Mouse (Mus musculus): ENCODE data around the gene Mpp2. TPM values are rescaled to one million over a fixed set of nuclear protein-coding genes. Genes with fewer than 3 reads are reported as not detected.

Gene Mpp2
- polyA plus RNA-seq, 1 experiment: 7.5 TPM

GRCm38 (mm10) chr11:102089088-102089808, 933 bp upstream of the Mpp2 start:
- H3K4me1 ChIP-seq (ENCODE audit: control insufficient read depth, insufficient read depth, insufficient read length): peaks cover 3% of the 10 kb centered on the region; the same call in 1 of the 2 replicates
- peaks cover 7% of the 10 kb centered on the region; the same call in 1 of the 2 replicates for H3K27me3 ChIP-seq (ENCODE audit: control insufficient read depth, insufficient read depth, low read length)
- TF ChIP-seq CTCF (IDR thresholded peaks at IDR 0.05; ENCODE audit: extremely low read depth, insufficient read depth, insufficient read length, insufficient replicate concordance) (no peak), POLR2A (IDR thresholded peaks at IDR 0.05; ENCODE audit: low read depth, low read length) (no peak)
- DNase-seq (ENCODE audit: low read depth in 1 of 2, low spot score in 2 of 2): no peak
- 2% methylated on average over 20 of the region's 20 CpGs for WGBS
- no peaks in the 10 kb centered on the region for H3K36me3 ChIP-seq (ENCODE audit: control insufficient read depth, insufficient read depth, low read length)
- 0 out of 2 replicates have a peak overlapping the region, but pooled peaks have one; percentile 6 for H3K27ac ChIP-seq (ENCODE audit: insufficient read depth, low read length)
- H3K4me3 ChIP-seq (ENCODE audit: extremely low read depth, insufficient read depth, insufficient read length): no peak overlapping the region

- H3K4me3 ChIP-seq (ENCODE audit: extremely low read depth, insufficient read depth, insufficient read length): peak overlapping the region; percentile 55
- H3K27me3 ChIP-seq (ENCODE audit: control insufficient read depth, insufficient read depth, low read length): peaks cover 7% of the 10 kb centered on the region
- 1% methylated on average over 39 of the region's 39 CpGs for WGBS
- TF ChIP-seq POLR2A (IDR thresholded peaks at IDR 0.05; ENCODE audit: low read depth, low read length): no peak
- no peak for TF ChIP-seq CTCF (IDR thresholded peaks at IDR 0.05; ENCODE audit: extremely low read depth, insufficient read depth, insufficient read length, insufficient replicate concordance)
- peaks cover 3% of the 10 kb centered on the region; the same call in 1 of the 2 replicates for H3K4me1 ChIP-seq (ENCODE audit: control insufficient read depth, insufficient read depth, insufficient read length)
- H3K27ac ChIP-seq (ENCODE audit: insufficient read depth, low read length): no peak overlapping the region
- no peaks in the 10 kb centered on the region for H3K36me3 ChIP-seq (ENCODE audit: control insufficient read depth, insufficient read depth, low read length)
- peak in 1 of 2 experiments; percentile 26 for DNase-seq (ENCODE audit: low read depth in 1 of 2, low spot score in 2 of 2)
Measured at GRCm38 (mm10) chr11:102087081-102087751, 1.1 kb downstream of the Mpp2 start.

- no peaks in the 10 kb centered on the region for H3K36me3 ChIP-seq (ENCODE audit: control insufficient read depth, insufficient read depth, low read length)
Measured at GRCm38 (mm10) chr11:102086331-102086730, 2.0 kb downstream of the Mpp2 start.

GRCm38 (mm10) chr11:102084159-102084558, 4.2 kb downstream of the Mpp2 start:
- H3K4me1 ChIP-seq (ENCODE audit: control insufficient read depth, insufficient read depth, insufficient read length): peaks cover 3% of the 10 kb centered on the region; the same call in 1 of the 2 replicates
- no peaks in the 10 kb centered on the region for H3K36me3 ChIP-seq (ENCODE audit: control insufficient read depth, insufficient read depth, low read length)
- H3K27me3 ChIP-seq (ENCODE audit: control insufficient read depth, insufficient read depth, low read length): peaks cover 7% of the 10 kb centered on the region
- DNase-seq (ENCODE audit: low read depth in 1 of 2, low spot score in 2 of 2): no peak
- no peak overlapping the region for H3K4me3 ChIP-seq (ENCODE audit: extremely low read depth, insufficient read depth, insufficient read length)
- TF ChIP-seq POLR2A (IDR thresholded peaks at IDR 0.05; ENCODE audit: low read depth, low read length): no peak
- no peak for TF ChIP-seq CTCF (IDR thresholded peaks at IDR 0.05; ENCODE audit: extremely low read depth, insufficient read depth, insufficient read length, insufficient replicate concordance)
- WGBS: 84% methylated on average over 7 of the region's 7 CpGs
- no peak overlapping the region for H3K27ac ChIP-seq (ENCODE audit: insufficient read depth, low read length)

More at GRCm38 (mm10) chr11:102086331-102086730, 2.0 kb downstream of the Mpp2 start:
- TF ChIP-seq POLR2A (IDR thresholded peaks at IDR 0.05; ENCODE audit: low read depth, low read length): no peak
- no peak overlapping the region for H3K4me3 ChIP-seq (ENCODE audit: extremely low read depth, insufficient read depth, insufficient read length)
- H3K27ac ChIP-seq (ENCODE audit: insufficient read depth, low read length): no peak overlapping the region
- 38% methylated on average over 3 of the region's 3 CpGs for WGBS
- H3K27me3 ChIP-seq (ENCODE audit: control insufficient read depth, insufficient read depth, low read length): peaks cover 7% of the 10 kb centered on the region
- peaks cover 3% of the 10 kb centered on the region; the same call in 1 of the 2 replicates for H3K4me1 ChIP-seq (ENCODE audit: control insufficient read depth, insufficient read depth, insufficient read length)
- DNase-seq (ENCODE audit: low read depth in 1 of 2, low spot score in 2 of 2): no peak

- DNase-seq (ENCODE audit: low read depth in 1 of 2, low spot score in 2 of 2): no peak
- no peak overlapping the region for H3K27ac ChIP-seq (ENCODE audit: insufficient read depth, low read length)
- peaks cover 5% of the 10 kb centered on the region for H3K27me3 ChIP-seq (ENCODE audit: control insufficient read depth, insufficient read depth, low read length)
- H3K4me1 ChIP-seq (ENCODE audit: control insufficient read depth, insufficient read depth, insufficient read length): peaks cover 3% of the 10 kb centered on the region; the same call in 1 of the 2 replicates
- no peak overlapping the region for H3K4me3 ChIP-seq (ENCODE audit: extremely low read depth, insufficient read depth, insufficient read length)
- no peaks in the 10 kb centered on the region for H3K36me3 ChIP-seq (ENCODE audit: control insufficient read depth, insufficient read depth, low read length)
- WGBS: 80% methylated on average over 4 of the region's 4 CpGs
- TF ChIP-seq CTCF (IDR thresholded peaks at IDR 0.05; ENCODE audit: extremely low read depth, insufficient read depth, insufficient read length, insufficient replicate concordance) (no peak), POLR2A (IDR thresholded peaks at IDR 0.05; ENCODE audit: low read depth, low read length) (no peak)
Measured at GRCm38 (mm10) chr11:102083193-102083592, 5.1 kb downstream of the Mpp2 start.

- Histone ChIP-seq H3K4me1 (ENCODE audit: control insufficient read depth, insufficient read depth, insufficient read length) (no peaks in the 10 kb centered on the region), H3K4me3 (ENCODE audit: extremely low read depth, insufficient read depth, insufficient read length) (no peak overlapping the region), H3K36me3 (ENCODE audit: control insufficient read depth, insufficient read depth, low read length) (no peaks in the 10 kb centered on the region), H3K27ac (ENCODE audit: insufficient read depth, low read length) (no peak overlapping the region), H3K27me3 (ENCODE audit: control insufficient read depth, insufficient read depth, low read length) (no peaks in the 10 kb centered on the region; the same call in none of the 2 replicates)
- no peak for TF ChIP-seq CTCF (IDR thresholded peaks at IDR 0.05; ENCODE audit: extremely low read depth, insufficient read depth, insufficient read length, insufficient replicate concordance)
- TF ChIP-seq POLR2A (IDR thresholded peaks at IDR 0.05; ENCODE audit: low read depth, low read length): no peak
- WGBS: 6% methylated on average over 18 of the region's 18 CpGs
- DNase-seq (ENCODE audit: low read depth in 1 of 2, low spot score in 2 of 2): no peak
Measured at GRCm38 (mm10) chr11:102082322-102082721, 6.0 kb downstream of the Mpp2 start.

Data from spleen, adult 2 months (tissue).